Mouse (Mus musculus) small intestine, adult 2 months (tissue): Measurements from ENCODE around the gene Syne2.

Experiments used
- CTCF ChIP-seq: fragments of 200-500 bp; IDR thresholded peaks from 2 replicates; pipeline ENCODE4 v1.5.1; 2012; ENCODE audit warnings: low read depth, mild to moderate bottlenecking, control low read depth, inconsistent platforms, low read length, moderate library complexity, mixed read lengths; ENCODE audit not compliant: insufficient replicate concordance, insufficient read length; ENCODE audit errors: extremely low read depth
- POLR2A ChIP-seq: fragments of 200-500 bp; IDR thresholded peaks from 2 replicates; pipeline ENCODE4 v1.6.1; 2012; ENCODE audit warnings: low read depth, mild to moderate bottlenecking, control low read depth, inconsistent platforms, low read length, moderate library complexity

GRCm38 (mm10) chr12:75784271-75784751 is 33.6 kb upstream of the Syne2 start:
- TF ChIP-seq CTCF (no peak), POLR2A (no peak)
